ENCODE assay signal across 9 mouse cellular contexts in genomic region chr17:26243471-26244100, GRCm38 (mm10). TPM values are rescaled to one million over a fixed set of nuclear protein-coding genes. Genes with fewer than 3 reads are reported as not detected.
DNase-seq lines count a peak whose midpoint lies in the region; ATAC-seq and TF ChIP-seq lines count a peak whose summit lies in the region.
"Had no signal": no experiment of that assay in that cellular context is flagged by ENCODE, and none has a peak within 500 bp of the region (broad histone marks: within the 10 kb centered on the region; RNA-seq: fewer than 3 reads in every experiment).

No protein-coding gene starts in this region.

- H3K36me3 ChIP-seq in intestine, postnatal 0 days (ENCODE audit: control insufficient read depth, insufficient read depth): no peaks in the 10 kb centered on the region
- no peaks in the 10 kb centered on the region for H3K36me3 ChIP-seq in lung, postnatal 0 days (ENCODE audit: insufficient read depth, low read length)

- H3K4me1 ChIP-seq in intestine, postnatal 0 days (replicated peaks; ENCODE audit: control insufficient read depth, insufficient read depth, low read length): 0 out of 2 replicates have a peak, but pooled peaks cover 5% of the 10 kb centered on the region
- H3K4me1 ChIP-seq in lung, postnatal 0 days (ENCODE audit: insufficient read depth, low read depth, low read length): peaks cover 3% of the 10 kb centered on the region; the same call in 1 of the 2 replicates

- H3K27me3 ChIP-seq in intestine, postnatal 0 days (replicated peaks; ENCODE audit: control insufficient read depth, insufficient read depth, low read length): no peaks in the 10 kb centered on the region
- no peaks in the 10 kb centered on the region for H3K27me3 ChIP-seq in lung, postnatal 0 days (replicated peaks; ENCODE audit: insufficient read depth, low read length)

- no peak for TF ChIP-seq EP300 in lung, postnatal 0 days (IDR thresholded peaks at IDR 0.05)

- H3K9me3 ChIP-seq in intestine, postnatal 0 days (ENCODE audit: control insufficient read depth): no peaks in the 10 kb centered on the region
- no peaks in the 10 kb centered on the region for H3K9me3 ChIP-seq in lung, postnatal 0 days (ENCODE audit: low read length)

- ATAC-seq in intestine, postnatal 0 days: peak; percentile 65
- ATAC-seq in lung, postnatal 0 days: peak; percentile 81

- H3K4me2 ChIP-seq in intestine, postnatal 0 days (replicated peaks; ENCODE audit: low read depth): peak overlapping the region; percentile 82
- peak overlapping the region; percentile 61 for H3K4me2 ChIP-seq in lung, postnatal 0 days (replicated peaks; ENCODE audit: low read depth, low read length)

- peak overlapping the region; percentile 70 for H3K4me3 ChIP-seq in intestine, postnatal 0 days (ENCODE audit: low read depth, low read length)
- peak overlapping the region; percentile 53 for H3K4me3 ChIP-seq in lung, postnatal 0 days (ENCODE audit: low read depth, low read length)

- peak overlapping the region; percentile 95 for H3K27ac ChIP-seq in intestine, postnatal 0 days (ENCODE audit: low read depth, low read length)
- H3K27ac ChIP-seq in lung, postnatal 0 days (ENCODE audit: low read length): peak overlapping the region; percentile 74

- WGBS in intestine, postnatal 0 days: under 1% methylated on average over 32 of the region's 32 CpGs
- under 1% methylated on average over 32 of the region's 32 CpGs for WGBS in lung, postnatal 0 days

- peak; percentile 77 for DNase-seq in ovary, postnatal 36 days (ENCODE audit: low spot score)
- no peak for DNase-seq in ovary, postnatal 14 days (ENCODE audit: low spot score)
- DNase-seq in brain, adult 2 months (ENCODE audit: low read depth, low spot score): peak; percentile 80
- DNase-seq in gastrocnemius, postnatal 25 days: peak; percentile 76
- peak; percentile 84 for DNase-seq in lung, postnatal 0 days (ENCODE audit: low spot score)
- peak; percentile 57 for DNase-seq in right cerebral cortex, postnatal 4 days
- no peak for DNase-seq in cerebellum, adult 11 months

- peak overlapping the region; percentile 65 for H3K9ac ChIP-seq in intestine, postnatal 0 days (ENCODE audit: low read depth, low read length)
- H3K9ac ChIP-seq in lung, postnatal 0 days (replicated peaks; ENCODE audit: low read depth): no peak overlapping the region; the same call in 1 of the 2 replicates

- TF ChIP-seq CTCF in intestine, postnatal 0 days (IDR thresholded peaks at IDR 0.05; ENCODE audit: low read depth): peak; percentile 70
- TF ChIP-seq CTCF in lung, postnatal 0 days (IDR thresholded peaks at IDR 0.05): peak; percentile 65

RNA-seq across cellular contexts. Expression of gene Fam234a, which starts 0.5 kb away (rescaled TPM):
- total RNA-seq in gastrocnemius, postnatal 25 days (2021): 10 to 100 TPM; 61.0 to 71.0 TPM
- 113 and 116 TPM in 2 replicates for polyA plus RNA-seq in intestine, postnatal 0 days (2015; fragmentation: Nextera tagmentation; extraction: Ambion mirVana)
- 71.2 and 71.8 TPM in 2 replicates for polyA plus RNA-seq in lung, postnatal 0 days (2015; fragmentation: Nextera tagmentation; extraction: Ambion mirVana)

RNA-seq across cellular contexts. Expression of gene Luc7l, which starts 9.1 kb away (rescaled TPM):
- total RNA-seq in gastrocnemius, postnatal 25 days (2021): 10 to 100 TPM; 11.1 to 11.3 TPM
- polyA plus RNA-seq in intestine, postnatal 0 days (2015; fragmentation: Nextera tagmentation; extraction: Ambion mirVana): 28.1 and 32.7 TPM in 2 replicates
- 42.2 and 46.6 TPM in 2 replicates for polyA plus RNA-seq in lung, postnatal 0 days (2015; fragmentation: Nextera tagmentation; extraction: Ambion mirVana)

RNA-seq across cellular contexts. Expression of gene Arhgdig, which starts 36.0 kb away (rescaled TPM):
- total RNA-seq in gastrocnemius, postnatal 25 days (2021): 1 to 10 TPM; 1.2 to 2.2 TPM
- 10.5 and 11.7 TPM in 2 replicates for polyA plus RNA-seq in intestine, postnatal 0 days (2015; fragmentation: Nextera tagmentation; extraction: Ambion mirVana)
- polyA plus RNA-seq in lung, postnatal 0 days (2015; fragmentation: Nextera tagmentation; extraction: Ambion mirVana): 22.9 and 23.8 TPM in 2 replicates

RNA-seq across cellular contexts. Expression of gene Rgs11, which starts 40.8 kb away (rescaled TPM):
- 1 to 10 TPM in 1 of 2 experiments, under 1 TPM in 1; 0.54 to 1.2 TPM for total RNA-seq in gastrocnemius, postnatal 25 days (2021)
- 1.1 and 1.2 TPM in 2 replicates for polyA plus RNA-seq in intestine, postnatal 0 days (2015; fragmentation: Nextera tagmentation; extraction: Ambion mirVana)
- polyA plus RNA-seq in lung, postnatal 0 days (2015; fragmentation: Nextera tagmentation; extraction: Ambion mirVana): 11.8 and 12.0 TPM in 2 replicates

RNA-seq across cellular contexts. Expression of gene Pdia2, which starts 44.7 kb away (rescaled TPM):
- not detected for total RNA-seq in gastrocnemius, postnatal 25 days (2021)
- polyA plus RNA-seq in intestine, postnatal 0 days (2015; fragmentation: Nextera tagmentation; extraction: Ambion mirVana): 9.9 and 16.3 TPM in 2 replicates
- 0.40 and 0.49 TPM in 2 replicates for polyA plus RNA-seq in lung, postnatal 0 days (2015; fragmentation: Nextera tagmentation; extraction: Ambion mirVana)
- total RNA-seq: gastrocnemius, postnatal 36 days had no signal

Comparison
In these comparisons a context has a peak if more than half of its experiments do, and no peak if none do; other contexts are left out.
1. DNase-seq: peak in ovary, postnatal 36 days (single experiment), brain, adult 2 months (single experiment), gastrocnemius, postnatal 25 days (single experiment), lung, postnatal 0 days (single experiment) and right cerebral cortex, postnatal 4 days (single experiment); none in ovary, postnatal 14 days (single experiment) and cerebellum, adult 11 months (single experiment).